Mouse (Mus musculus) embryo, embryonic 10.5 days (tissue): Measurements from ENCODE around the gene Gm45234.

Experiments
- DNase-seq: peaks from one replicate; pipeline ENCODE4 v3.0.0-alpha.2; 2015; ENCODE audit warnings: low spot score

The Gm45234 gene

GRCm38 (mm10) chr6:124739231-124739796 lies 16.5 kb downstream of the Gm45234 start:
- DNase-seq, result no peak

DNA sequence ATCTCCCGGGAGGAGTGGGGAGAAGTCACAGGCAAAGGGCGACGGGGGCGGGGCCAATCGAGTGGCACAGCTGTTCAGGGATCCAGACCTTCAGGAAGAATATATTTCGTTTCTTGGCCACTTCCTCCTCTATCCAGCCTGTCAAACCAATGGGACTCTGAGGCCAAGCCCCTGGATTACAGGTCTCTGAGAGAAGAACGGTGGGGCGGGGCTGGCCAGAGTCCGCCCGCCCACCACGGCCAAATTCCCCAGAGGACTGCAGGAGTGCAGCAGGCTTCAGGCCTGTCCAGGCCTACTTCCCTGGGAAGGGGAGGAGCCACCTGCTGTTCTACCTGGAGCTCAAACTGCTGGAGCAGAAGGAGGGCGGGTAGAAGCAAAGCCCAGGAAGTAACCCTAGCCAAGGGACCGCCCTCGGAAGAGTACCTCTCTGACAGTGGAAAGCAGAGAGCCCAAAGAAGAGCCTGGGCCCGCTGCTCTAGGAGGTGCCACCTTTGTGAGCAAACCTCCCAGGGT lies 17.3 kb downstream of the Gm45234 start, which contains the start of gene Ptpn6:
Gene Ptpn6 (minus strand): TSS at position 204 of the 513 bp plus-strand sequence.
- DNase-seq, result peak; percentile 56

DNA sequence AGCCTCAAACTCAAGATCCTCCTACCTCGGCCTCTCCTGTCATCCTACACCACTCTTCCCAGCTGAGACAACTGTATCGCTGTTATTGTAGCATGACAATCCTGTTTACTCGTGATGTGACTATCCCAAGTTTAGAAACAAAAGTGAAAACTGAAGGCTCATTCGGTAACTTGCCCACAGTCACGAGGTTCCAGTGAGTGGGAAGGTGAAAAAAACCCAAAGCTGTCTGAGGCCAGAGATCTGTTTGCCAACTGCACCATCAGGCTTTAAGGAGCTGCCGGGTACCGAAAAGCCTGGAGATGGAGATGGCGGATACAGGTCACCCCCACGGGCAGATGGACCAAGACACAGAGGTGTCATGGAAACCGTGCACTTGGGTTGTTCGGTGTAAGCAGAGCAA lies 18.8 kb downstream of the Gm45234 start:
- DNase-seq, result no peak

DNA sequence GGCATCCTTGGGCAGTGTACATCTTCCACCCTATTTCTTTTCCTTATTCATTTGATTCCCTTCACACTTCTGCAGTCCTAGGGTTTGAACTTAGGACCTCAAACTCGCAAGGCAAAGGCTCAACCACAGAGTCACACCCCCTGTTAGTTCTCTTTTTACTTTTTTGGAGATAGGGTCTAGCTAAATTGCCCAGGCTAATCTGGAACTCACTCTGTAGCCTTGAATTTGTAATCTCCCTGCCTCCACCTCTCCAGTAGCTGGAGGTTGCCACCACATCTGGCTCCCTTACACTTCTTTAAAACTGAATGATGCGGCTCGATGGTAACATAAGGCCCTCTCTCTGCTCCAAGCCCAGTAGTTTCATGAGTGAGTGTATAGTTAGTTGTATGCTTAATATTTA lies 21.4 kb downstream of the Gm45234 start:
- no peak for DNase-seq

- DNase-seq, result peak; percentile 36
These were observed 23.1 kb downstream of the Gm45234 start for GRCm38 (mm10) chr6:124732476-124733370.

- no peak for DNase-seq
These were observed 24.8 kb downstream of the Gm45234 start for GRCm38 (mm10) chr6:124731038-124731437.

- DNase-seq, result no peak
These were observed 25.7 kb downstream of the Gm45234 start for GRCm38 (mm10) chr6:124729850-124730705.

DNA sequence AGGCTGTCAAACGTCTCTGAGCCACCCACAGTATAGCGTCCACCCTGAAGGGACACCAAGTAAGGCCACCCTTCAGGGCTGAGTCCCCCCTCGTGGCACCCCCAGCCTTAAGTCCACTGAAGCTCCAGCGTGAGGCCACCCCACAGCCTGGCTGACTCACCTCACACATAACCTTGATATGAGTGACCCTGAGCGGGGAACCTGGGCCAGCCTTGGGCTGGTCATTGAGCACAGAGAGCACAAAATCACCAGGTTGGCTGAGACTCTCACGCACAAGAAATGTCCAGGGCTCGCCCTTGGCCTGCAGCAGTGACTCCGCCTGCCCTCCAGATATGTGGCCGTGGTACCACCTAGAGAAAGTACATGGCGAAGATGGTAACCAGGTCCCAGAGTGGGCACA lies 27.2 kb downstream of the Gm45234 start:
- no peak for DNase-seq

- no peak for DNase-seq
These were observed 31.3 kb downstream of the Gm45234 start for GRCm38 (mm10) chr6:124724472-124724871.

DNA sequence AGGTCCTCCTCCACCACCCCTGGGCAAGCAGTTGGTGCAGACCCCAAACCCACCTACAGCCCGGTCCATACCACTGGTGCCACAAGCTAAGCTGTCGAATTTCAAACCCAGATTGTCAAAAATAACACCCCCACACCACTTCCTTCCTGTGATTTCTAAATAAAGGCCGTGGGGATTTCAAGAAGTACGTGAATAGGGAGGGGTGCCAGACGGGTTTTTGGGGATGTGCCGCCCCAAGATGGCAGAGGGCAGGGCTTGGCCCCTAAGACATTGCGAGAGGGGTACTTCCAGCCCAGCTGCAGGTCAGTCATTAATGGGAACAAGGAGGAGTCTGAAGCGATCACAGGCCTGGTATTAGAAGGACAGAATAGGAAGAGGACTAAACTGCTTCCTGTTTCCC lies 32.3 kb downstream of the Gm45234 start:
- DNase-seq, result no peak

GRCm38 (mm10) chr6:124722876-124723473 lies 32.8 kb downstream of the Gm45234 start:
- no peak for DNase-seq

GRCm38 (mm10) chr6:124720904-124721303 lies 34.9 kb downstream of the Gm45234 start:
- no peak for DNase-seq

DNA sequence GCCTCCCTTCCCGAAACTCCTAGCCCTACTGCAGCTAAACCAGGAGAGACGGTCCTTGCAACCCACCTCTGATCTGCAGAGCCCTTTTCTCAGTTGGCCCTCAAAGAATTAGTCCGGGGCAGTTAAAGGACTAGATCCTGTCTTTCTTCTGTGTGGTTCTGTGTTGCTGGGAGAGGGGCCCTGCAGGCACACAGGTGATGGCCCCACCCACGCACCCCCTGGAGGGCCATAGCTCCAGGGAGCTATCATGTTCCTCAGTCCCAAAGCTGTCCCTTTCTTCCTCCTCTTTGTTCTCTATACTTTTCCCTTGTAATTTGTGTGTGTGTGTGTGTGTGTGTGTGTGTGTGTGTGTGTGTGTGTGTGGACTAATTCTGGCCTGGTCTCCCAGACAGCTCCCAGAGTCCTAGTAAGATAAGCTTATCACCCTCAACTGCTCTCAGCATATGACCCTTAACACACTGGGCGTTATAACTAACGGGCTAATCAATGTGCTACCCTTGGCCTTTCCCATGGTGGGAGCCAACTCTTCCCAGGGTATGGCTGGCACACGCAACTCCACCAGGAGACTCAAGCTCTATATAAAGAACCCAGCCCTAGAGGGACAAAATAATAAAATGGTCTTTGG lies 36.4 kb downstream of the Gm45234 start:
- no peak for DNase-seq

DNA sequence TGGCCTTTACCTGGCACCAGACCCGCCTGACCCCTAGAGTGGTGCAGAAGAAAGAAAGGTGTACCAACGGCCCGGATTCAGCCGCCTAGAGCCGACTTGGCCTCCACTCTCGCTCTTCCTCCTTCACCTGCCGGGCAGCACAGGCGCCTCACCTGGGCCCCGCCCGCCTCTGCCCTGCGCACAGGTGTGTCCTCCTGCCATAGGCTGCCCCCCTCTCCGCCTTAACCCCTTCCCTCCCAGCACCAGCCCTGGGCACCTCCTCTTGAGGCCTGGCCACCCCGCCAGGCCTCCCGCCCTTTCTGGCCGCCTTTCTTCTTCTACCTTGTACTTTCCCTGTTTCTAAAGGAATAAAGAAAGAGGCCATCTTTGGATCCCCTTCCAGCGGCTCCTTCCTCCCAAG lies 37.1 kb downstream of the Gm45234 start:
- DNase-seq, result no peak

DNA sequence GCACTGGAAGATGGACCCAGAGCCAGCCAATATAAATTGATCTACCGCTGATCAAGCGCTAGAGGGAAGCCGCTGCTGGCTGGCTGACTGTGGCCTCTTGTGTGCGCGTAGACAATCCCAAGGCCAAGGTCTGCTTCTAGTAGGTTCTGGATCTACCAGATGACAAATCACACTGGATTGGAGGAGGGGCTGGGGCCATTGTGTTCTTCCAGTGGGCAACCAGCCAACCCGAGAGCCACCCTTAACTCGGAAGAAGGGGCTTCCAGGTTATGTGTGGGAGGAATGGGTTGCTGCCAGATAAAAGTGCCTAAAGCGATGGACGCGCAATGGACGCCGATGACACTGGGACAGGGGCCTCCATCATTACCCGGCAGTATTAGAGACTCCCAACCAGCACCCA lies 37.9 kb downstream of the Gm45234 start:
- no peak for DNase-seq

DNA sequence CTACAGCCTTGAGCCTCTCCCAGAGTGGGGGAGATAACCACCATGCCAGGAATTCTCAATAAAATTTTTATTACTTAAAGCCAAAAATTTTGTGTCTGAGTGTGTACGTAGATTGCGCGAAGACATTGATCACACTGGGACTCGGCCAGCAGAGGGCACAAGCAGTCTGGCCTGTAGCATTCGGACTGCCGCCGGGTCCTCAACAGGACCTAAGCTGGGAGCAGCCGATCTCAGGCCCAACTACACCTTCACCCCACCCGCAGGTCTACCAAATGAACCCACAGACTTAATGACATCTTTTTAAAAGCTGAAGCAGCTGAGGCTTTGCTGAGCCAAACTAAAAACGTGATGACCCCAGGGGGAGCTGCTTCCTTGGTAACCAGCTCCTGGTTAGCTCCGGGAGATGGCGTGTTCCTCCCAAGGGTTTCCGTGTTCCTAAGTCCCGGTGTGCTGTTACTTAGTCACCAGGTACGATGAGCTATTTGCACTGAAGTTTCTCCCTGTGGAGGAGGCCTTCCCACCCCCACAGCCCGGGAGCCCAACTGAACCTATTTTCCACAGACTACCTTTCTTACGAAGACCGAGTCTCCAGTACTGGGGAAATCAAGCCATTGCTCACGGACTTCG lies 38.8 kb downstream of the Gm45234 start:
- peak; percentile 75 for DNase-seq

GRCm38 (mm10) chr6:124712918-124713317 lies 42.9 kb downstream of the Gm45234 start:
- no peak for DNase-seq

- peak; percentile 99 for DNase-seq
These were observed 43.7 kb downstream of the Gm45234 start, which contains the start of the genes Emg1 and Phb2 for GRCm38 (mm10) chr6:124711824-124712782. Emg1 (minus strand) TSS chr6:124712178. Phb2 (plus strand) TSS chr6:124712336.

DNA sequence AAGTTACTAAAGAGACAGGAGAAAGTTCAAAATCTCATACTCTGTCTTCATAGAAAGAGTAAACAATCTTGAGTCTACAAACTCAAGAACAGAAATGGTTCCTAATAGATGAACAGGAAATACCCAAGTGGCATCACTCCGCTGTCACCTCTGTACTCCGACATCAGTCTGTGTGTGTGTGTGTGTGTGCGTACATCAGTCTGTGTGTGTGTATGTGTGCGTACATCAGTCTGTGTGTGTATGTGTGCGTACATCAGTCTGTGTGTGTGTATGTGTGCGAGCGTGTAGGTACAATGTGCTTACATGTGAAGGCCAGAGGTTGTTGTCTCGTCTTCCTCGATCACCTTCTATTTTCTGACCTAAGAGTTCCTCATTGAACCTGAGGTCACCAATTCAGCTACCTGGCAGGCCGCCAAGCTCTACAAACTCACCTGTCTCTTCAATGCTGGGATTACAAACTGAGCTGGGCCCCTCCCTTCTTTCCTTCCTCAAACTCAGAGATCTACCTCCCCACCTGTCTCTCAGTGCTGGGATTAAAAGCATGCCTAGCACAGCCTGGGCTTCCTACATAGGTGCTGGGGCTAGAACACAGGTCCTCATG lies 47.4 kb downstream of the Gm45234 start:
- DNase-seq, result no peak
